Mouse (Mus musculus): ENCODE data around the gene Sycp2.

GRCm38 (mm10) chr2:178433903-178434302 is 26.4 kb upstream of the Sycp2 start:
- TF ChIP-seq CTCF (IDR thresholded peaks at IDR 0.05) = no peak
- TF ChIP-seq EP300 (IDR thresholded peaks at IDR 0.05) = no peak
